Mouse (Mus musculus) WW6 (cell line): ENCODE data around the gene Jarid2.

Experiments used
- DNase-seq: peaks from one replicate; pipeline ENCODE4 v3.0.0-alpha.2; 2013; ENCODE audit warnings: low read depth, low spot score

The Jarid2 gene

DNA sequence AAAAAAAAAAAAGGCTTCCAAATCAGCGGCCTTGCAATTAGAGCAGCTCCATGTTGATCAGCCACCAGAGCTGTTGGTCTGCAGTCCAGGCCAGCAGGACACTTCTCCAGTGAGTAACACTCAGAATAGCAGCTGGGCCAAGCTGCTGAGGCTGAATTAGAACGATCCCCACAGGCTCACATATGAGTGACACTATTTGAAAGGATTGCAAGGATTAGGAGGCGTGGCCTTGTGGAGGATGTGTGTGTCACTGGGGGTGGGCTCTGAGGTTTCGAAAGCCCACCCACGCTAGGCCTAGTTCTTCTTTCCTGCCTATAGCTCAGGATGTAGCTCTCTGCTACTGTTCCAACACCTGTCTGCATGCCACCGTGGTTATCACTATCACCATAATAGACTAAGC, 226.5 kb downstream of the Jarid2 start:
- DNase-seq = no peak

GRCm38 (mm10) chr13:44957049-44957448, 227.8 kb downstream of the Jarid2 start:
- DNase-seq = no peak

DNA sequence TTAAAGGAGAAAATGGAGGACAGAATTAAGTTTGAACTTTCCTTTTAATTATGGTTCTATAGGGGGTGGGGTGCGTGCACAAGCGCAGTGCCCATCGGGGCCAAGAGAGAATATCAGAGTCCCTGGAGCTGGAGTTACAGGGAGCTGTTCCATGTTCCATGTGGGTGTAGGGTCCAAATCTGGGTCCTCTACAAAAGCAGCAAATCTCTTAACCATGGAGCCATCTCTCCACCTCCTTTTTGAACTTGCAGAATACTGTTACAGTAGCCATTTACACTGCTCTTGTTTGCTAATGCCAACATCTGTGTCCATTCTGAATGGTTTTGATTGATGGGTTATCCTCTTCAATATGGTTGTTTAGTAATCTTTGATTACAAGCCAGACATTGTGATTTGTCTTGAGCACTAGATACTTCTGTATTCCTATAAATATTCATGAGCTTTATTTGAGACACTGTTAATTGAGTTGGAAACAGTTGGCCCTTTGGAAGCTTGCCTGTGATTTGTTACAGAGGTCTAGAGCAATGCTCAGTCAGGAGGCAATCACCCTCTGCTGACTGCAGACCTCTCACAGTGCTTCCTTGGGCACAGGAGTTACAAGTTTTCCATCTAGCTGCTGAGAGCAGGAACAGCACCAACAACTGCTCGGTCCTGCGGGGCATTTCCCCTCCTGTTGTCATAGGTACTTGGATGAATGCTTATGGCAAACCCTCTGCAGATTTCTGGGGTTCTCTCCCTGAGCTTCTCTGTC, 231.4 kb downstream of the Jarid2 start:
- no peak for DNase-seq
